Mouse (Mus musculus) MEL (cell line): Measurements from ENCODE around the gene Mtmr1.

Experiments used
- CTCF ChIP-seq, 3 experiments: IDR thresholded peaks in 2 of 3; conservative IDR thresholded peaks in 1 of 3; 2 replicates each; pipeline ENCODE4 v1.5.1; 2011 to 2012; ENCODE audit warnings: low read length in 3 of 3, low read depth in 2 of 3, mild to moderate bottlenecking in 2 of 3, improper control_type of control experiment in 1 of 3, inconsistent platforms in 1 of 3, mixed read lengths in 1 of 3, moderate library complexity in 1 of 3; ENCODE audit not compliant: control insufficient read depth in 1 of 3, insufficient read depth in 1 of 3, poor library complexity in 1 of 3, severe bottlenecking in 1 of 3
- POLR2A ChIP-seq, 2 experiments: IDR thresholded peaks; 2 replicates each; pipeline ENCODE4 v1.6.1; 2011 to 2012; ENCODE audit warnings: low read length in 2 of 2, mild to moderate bottlenecking in 2 of 2, control low read depth in 1 of 2, improper control_type of control experiment in 1 of 2, low read depth in 1 of 2, moderate library complexity in 1 of 2; ENCODE audit not compliant: control insufficient read depth in 1 of 2, insufficient read depth in 1 of 2, poor library complexity in 1 of 2
- TAL1 ChIP-seq: IDR thresholded peaks from 2 replicates; pipeline ENCODE4 v1.6.1; 2012; ENCODE audit warnings: mild to moderate bottlenecking, inconsistent platforms, low read length, moderate library complexity, mixed read lengths

- TF ChIP-seq TAL1 (no peak), POLR2A (IDR thresholded peaks at IDR 0.05; ENCODE audit: control insufficient read depth in 1 of 2, insufficient read depth in 1 of 2, low read depth in 1 of 2, low read length in 2 of 2, poor library complexity in 1 of 2) (no peak), CTCF (IDR thresholded peaks at IDR 0.05 in 2 of 3, conservative IDR thresholded peaks at IDR 0.05 in 1 of 3; ENCODE audit: control insufficient read depth in 1 of 3, insufficient read depth in 1 of 3, low read depth in 2 of 3, low read length in 3 of 3, poor library complexity in 1 of 3, severe bottlenecking in 1 of 3) (no peak)
Observed at GRCm38 (mm10) chrX:71376781-71377180, 12.2 kb downstream of the Mtmr1 start.
